Mouse (Mus musculus) megakaryocyte, embryonic 14.5 days (primary cell): Measurements from ENCODE around the gene Zfp1.

ENCODE experiments used
- FLI1 ChIP-seq: IDR thresholded peaks from 2 replicates; pipeline ENCODE4 v1.6.1; 2012; ENCODE audit warnings: low read length, inconsistent platforms, mixed read lengths
- GATA1 ChIP-seq: IDR thresholded peaks from 3 replicates; pipeline ENCODE4 v1.6.1; 2012; ENCODE audit warnings: mixed read lengths, low read length, inconsistent platforms, borderline replicate concordance

DNA sequence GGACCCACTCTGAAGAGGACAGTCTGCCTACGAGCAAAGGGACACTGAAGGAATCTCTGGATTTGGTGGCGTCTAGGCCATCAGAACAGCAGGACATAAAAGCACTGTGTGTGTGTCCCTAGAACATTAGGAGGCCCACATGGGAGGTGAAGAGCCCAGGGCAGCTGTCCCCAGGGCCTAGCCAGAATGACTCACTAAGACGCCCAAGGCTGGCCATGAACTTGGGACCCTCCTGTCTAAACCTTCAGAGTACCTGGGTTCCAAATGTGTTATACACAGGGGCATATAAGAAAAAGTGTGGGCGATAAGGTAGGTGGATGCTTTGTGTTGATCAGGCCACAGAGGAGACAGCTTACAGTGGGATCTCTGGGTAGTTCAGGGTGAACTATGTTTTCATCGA lies 57.5 kb downstream of the Zfp1 start:
- TF ChIP-seq GATA1 (no peak), FLI1 (no peak)
